Mouse (Mus musculus) bone marrow macrophage, adult 2 months (primary cell): ENCODE measurements at regions not wholly inside any gene's neighbourhood (a gene's known extent, or its start where the extent isn't known, plus 50 kb on each side); places are given as distances from the start of the nearest gene placed in this dataset.

Source experiments
- H3K27ac ChIP-seq: 2 replicates; pipeline ENCODE4 v1.5.1; 2012; ENCODE audit warnings: low read depth, low read length; ENCODE audit not compliant: insufficient read depth
- H3K4me1 ChIP-seq: 2 replicates; pipeline ENCODE4 v1.6.1; 2012; ENCODE audit warnings: low read length; ENCODE audit not compliant: control insufficient read depth, insufficient read depth
- H3K4me3 ChIP-seq: 2 replicates; pipeline ENCODE4 v1.5.1; 2012; ENCODE audit warnings: mild to moderate bottlenecking, low read length, moderate library complexity; ENCODE audit not compliant: insufficient read depth
- CTCF ChIP-seq: IDR thresholded peaks from 2 replicates; pipeline ENCODE4 v1.5.1; 2012; ENCODE audit warnings: low read depth, mild to moderate bottlenecking, low read length, moderate library complexity
- POLR2A ChIP-seq: IDR thresholded peaks from 2 replicates; pipeline ENCODE4 v1.6.1; 2012; ENCODE audit warnings: mild to moderate bottlenecking, low read depth, low read length, borderline replicate concordance

- Histone ChIP-seq H3K4me3 (no peak overlapping the region), H3K27ac (no peak overlapping the region), H3K4me1 (peaks cover 42% of the 10 kb centered on the region)
- TF ChIP-seq POLR2A (no peak), CTCF (no peak)
Measured at GRCm38 (mm10) chr16:95929700-95930435, 60.9 kb downstream of the Psmg1 start.

- TF ChIP-seq CTCF = no peak
- TF ChIP-seq POLR2A = no peak
- no peak overlapping the region for H3K4me3 ChIP-seq
- H3K4me1 ChIP-seq = peaks cover 42% of the 10 kb centered on the region
- 0 out of 2 replicates have a peak overlapping the region, but pooled peaks have one; percentile 20 for H3K27ac ChIP-seq
Measured at GRCm38 (mm10) chr16:95928290-95929260, 62.2 kb downstream of the Psmg1 start.

GRCm38 (mm10) chr16:95926558-95926957 is 64.2 kb downstream of the Psmg1 start:
- Histone ChIP-seq H3K4me1 (peaks cover 28% of the 10 kb centered on the region), H3K4me3 (no peak overlapping the region), H3K27ac (no peak overlapping the region)
- TF ChIP-seq POLR2A (no peak), CTCF (no peak)

GRCm38 (mm10) chr16:95924716-95925115 is 66.0 kb downstream of the Psmg1 start:
- TF ChIP-seq POLR2A (no peak), CTCF (no peak)
- Histone ChIP-seq H3K4me3 (no peak overlapping the region), H3K4me1 (peaks cover 14% of the 10 kb centered on the region), H3K27ac (no peak overlapping the region)

GRCm38 (mm10) chr16:95923991-95924390 is 66.8 kb downstream of the Psmg1 start:
- no peak overlapping the region for H3K27ac ChIP-seq
- H3K4me1 ChIP-seq = peaks cover 8% of the 10 kb centered on the region
- no peak overlapping the region for H3K4me3 ChIP-seq
- TF ChIP-seq CTCF (no peak), POLR2A (no peak)

GRCm38 (mm10) chr16:95922369-95922934 is 68.3 kb downstream of the Psmg1 start:
- 0 out of 2 replicates have a peak, but pooled peaks cover 3% of the 10 kb centered on the region for H3K4me1 ChIP-seq
- TF ChIP-seq POLR2A (no peak), CTCF (no peak)
- H3K4me3 ChIP-seq = no peak overlapping the region
- H3K27ac ChIP-seq = no peak overlapping the region

GRCm38 (mm10) chr16:95921169-95921568 is 69.6 kb downstream of the Psmg1 start:
- Histone ChIP-seq H3K27ac (no peak overlapping the region), H3K4me1 (no peaks in the 10 kb centered on the region), H3K4me3 (no peak overlapping the region)
- no peak for TF ChIP-seq CTCF

GRCm38 (mm10) chr16:95918651-95919425 is 71.9 kb downstream of the Psmg1 start:
- Histone ChIP-seq H3K27ac (no peak overlapping the region), H3K4me3 (no peak overlapping the region), H3K4me1 (no peaks in the 10 kb centered on the region)
- TF ChIP-seq POLR2A (no peak), CTCF (no peak)

- TF ChIP-seq POLR2A = no peak
- no peak for TF ChIP-seq CTCF
- Histone ChIP-seq H3K4me1 (no peaks in the 10 kb centered on the region), H3K27ac (no peak overlapping the region), H3K4me3 (no peak overlapping the region)
Measured at GRCm38 (mm10) chr16:95917635-95918407, 72.9 kb downstream of the Psmg1 start.
